Mouse (Mus musculus) stomach, postnatal 0 days (tissue): Measurements from ENCODE around the gene Snrnp48. TPM values are rescaled to one million over a fixed set of nuclear protein-coding genes. Genes with fewer than 3 reads are reported as not detected.

ENCODE experiments used
- ATAC-seq: fragments of 200-750 bp; cut with Nextera tagmentation; 2 replicates; pipeline ENCODE4 v1.8.0; 2017; ENCODE audit not compliant: low FRiP score, low TSS enrichment
- DNase-seq: peaks from one replicate; pipeline ENCODE4 v3.0.0-alpha.2; 2016; ENCODE audit warnings: low spot score
- H3K27ac ChIP-seq: fragments of 300-500 bp; sonication (generic); replicated peaks from 2 replicates; pipeline ENCODE4 v1.5.1; 2014; ENCODE audit warnings: mild to moderate bottlenecking, control low read depth
- H3K27me3 ChIP-seq: fragments of 300-500 bp; sonication (generic); 2 replicates; pipeline ENCODE4 v1.6.1; 2014; ENCODE audit warnings: low read length; ENCODE audit not compliant: control insufficient read depth, insufficient read depth
- H3K36me3 ChIP-seq: fragments of 300-500 bp; sonication (generic); 2 replicates; pipeline ENCODE4 v1.6.1; 2014; ENCODE audit warnings: low read length, mixed read lengths; ENCODE audit not compliant: control insufficient read depth, insufficient read depth
- H3K4me1 ChIP-seq: fragments of 300-500 bp; sonication (generic); replicated peaks from 2 replicates; pipeline ENCODE4 v1.6.1; 2014; ENCODE audit warnings: antibody characterized with exemption; ENCODE audit not compliant: control insufficient read depth, insufficient read depth
- H3K4me2 ChIP-seq: fragments of 300-500 bp; sonication (generic); replicated peaks from 2 replicates; pipeline ENCODE4 v1.6.1; 2014; ENCODE audit warnings: low read depth, mild to moderate bottlenecking, control low read depth, moderate library complexity
- H3K4me3 ChIP-seq: fragments of 300-500 bp; sonication (generic); 2 replicates; pipeline ENCODE4 v1.5.1; 2014; ENCODE audit warnings: low read depth, low read length, control low read depth
- H3K9ac ChIP-seq: fragments of 300-500 bp; sonication (generic); 2 replicates; pipeline ENCODE4 v1.6.1; 2014; ENCODE audit warnings: mild to moderate bottlenecking, low read length, control low read depth, mixed read lengths
- H3K9me3 ChIP-seq: fragments of 300-500 bp; sonication (generic); 2 replicates; pipeline ENCODE4 v1.6.1; 2016; ENCODE audit warnings: low read length; ENCODE audit not compliant: control insufficient read depth
- CTCF ChIP-seq: IDR thresholded peaks from 2 replicates; pipeline ENCODE4 v1.5.1; 2016; ENCODE audit warnings: antibody characterized with exemption, low read depth, mild to moderate bottlenecking, moderate library complexity
- EP300 ChIP-seq: optimal IDR thresholded peaks from 2 replicates; pipeline ENCODE3; 2016; ENCODE audit warnings: antibody characterized with exemption
- WGBS: fragments of 180-500 bp; shearing (Covaris S2); extraction: QIAGEN DNeasy Blood & Tissue Kit; methylation state at CpG from one replicate; pipeline ENCODE4 v1.1.7; 2014; 5-methylcytosine and 5-hydroxymethylcytosine counted together
- polyA plus RNA-seq: library from polyadenylated mRNA; unstranded; fragments of >200 nt; fragmentation: Nextera tagmentation; extraction: Ambion mirVana; gene quantifications from 2 replicates; pipeline ENCODE4 v1.2.1, GENCODE M21; 2015

Gene Snrnp48
- polyA plus RNA-seq, 1 experiment from 2014 or later = 19.4 TPM

- DNase-seq = no peak
- no peak for TF ChIP-seq EP300
- WGBS = 75% methylated on average over 3 of the region's 3 CpGs
Measured at GRCm38 (mm10) chr13:38167056-38167455, 37.7 kb upstream of the Snrnp48 start.

GRCm38 (mm10) chr13:38170707-38171144, 34.0 kb upstream of the Snrnp48 start:
- Histone ChIP-seq H3K36me3 (no peaks in the 10 kb centered on the region; the same call in 1 of the 2 replicates), H3K27ac (peak overlapping the region; percentile 75), H3K4me2 (no peak overlapping the region), H3K4me1 (0 out of 2 replicates have a peak, but pooled peaks cover 2% of the 10 kb centered on the region), H3K9ac (no peak overlapping the region), H3K9me3 (no peaks in the 10 kb centered on the region), H3K27me3 (no peaks in the 10 kb centered on the region), H3K4me3 (no peak overlapping the region)
- ATAC-seq = peak; percentile 90
- DNase-seq = peak; percentile 77
- 12% methylated on average over 4 of the region's 4 CpGs for WGBS
- TF ChIP-seq CTCF (no peak), EP300 (no peak)

More at GRCm38 (mm10) chr13:38167056-38167455, 37.7 kb upstream of the Snrnp48 start:
- no peak for ATAC-seq
- Histone ChIP-seq H3K9me3 (no peaks in the 10 kb centered on the region), H3K4me2 (no peak overlapping the region), H3K27me3 (no peaks in the 10 kb centered on the region), H3K9ac (no peak overlapping the region), H3K4me1 (0 out of 2 replicates have a peak, but pooled peaks cover 2% of the 10 kb centered on the region), H3K27ac (no peak overlapping the region), H3K36me3 (no peaks in the 10 kb centered on the region; the same call in 1 of the 2 replicates), H3K4me3 (no peak overlapping the region)

- no peak overlapping the region for H3K4me2 ChIP-seq
- H3K9me3 ChIP-seq = peaks cover 9% of the 10 kb centered on the region; the same call in 1 of the 2 replicates
- TF ChIP-seq CTCF = no peak
- no peak for TF ChIP-seq EP300
- no peaks in the 10 kb centered on the region for H3K4me1 ChIP-seq
- 50% methylated on average over 10 of the region's 10 CpGs for WGBS
- no peak overlapping the region for H3K9ac ChIP-seq
- H3K4me3 ChIP-seq = no peak overlapping the region
- ATAC-seq (no peak), DNase-seq (no peak)
- no peaks in the 10 kb centered on the region for H3K27me3 ChIP-seq
- H3K27ac ChIP-seq = no peak overlapping the region
- peaks cover 30% of the 10 kb centered on the region for H3K36me3 ChIP-seq
Measured at GRCm38 (mm10) chr13:38193406-38193805, 11.3 kb upstream of the Snrnp48 start.

GRCm38 (mm10) chr13:38201413-38201812, 3.3 kb upstream of the Snrnp48 start:
- 53% methylated on average over 6 of the region's 6 CpGs for WGBS
- Histone ChIP-seq H3K4me2 (no peak overlapping the region), H3K4me1 (no peaks in the 10 kb centered on the region), H3K36me3 (peaks cover 11% of the 10 kb centered on the region), H3K9me3 (peaks cover 9% of the 10 kb centered on the region; the same call in 1 of the 2 replicates), H3K4me3 (no peak overlapping the region), H3K27me3 (no peaks in the 10 kb centered on the region), H3K27ac (no peak overlapping the region), H3K9ac (no peak overlapping the region)
- TF ChIP-seq EP300 = no peak
- no peak for TF ChIP-seq CTCF
- ATAC-seq (peak; percentile 89), DNase-seq (peak; percentile 61)

GRCm38 (mm10) chr13:38204171-38204570, 567 bp upstream of the Snrnp48 start:
- Histone ChIP-seq H3K4me1 (no peaks in the 10 kb centered on the region), H3K9ac (no peak overlapping the region), H3K4me3 (peak overlapping the region; percentile 78), H3K27me3 (no peaks in the 10 kb centered on the region), H3K9me3 (no peaks in the 10 kb centered on the region), H3K27ac (no peak overlapping the region), H3K36me3 (no peaks in the 10 kb centered on the region), H3K4me2 (peak overlapping the region; percentile 75)
- WGBS = 57% methylated on average over 4 of the region's 4 CpGs
- ATAC-seq = no peak
- TF ChIP-seq CTCF (no peak), EP300 (no peak)
- no peak for DNase-seq

- Histone ChIP-seq H3K4me2 (no peak overlapping the region), H3K4me1 (no peaks in the 10 kb centered on the region), H3K9me3 (no peaks in the 10 kb centered on the region), H3K27ac (no peak overlapping the region), H3K36me3 (peaks cover 17% of the 10 kb centered on the region), H3K4me3 (no peak overlapping the region), H3K27me3 (no peaks in the 10 kb centered on the region), H3K9ac (no peak overlapping the region)
- TF ChIP-seq CTCF (no peak), EP300 (no peak)
- DNase-seq (no peak), ATAC-seq (no peak)
- WGBS = 78% methylated on average over 5 of the region's 5 CpGs
Measured at GRCm38 (mm10) chr13:38211122-38211521, 6.4 kb downstream of the Snrnp48 start.
